Mouse (Mus musculus): Measurements from ENCODE around the gene Chd1l.

DNA sequence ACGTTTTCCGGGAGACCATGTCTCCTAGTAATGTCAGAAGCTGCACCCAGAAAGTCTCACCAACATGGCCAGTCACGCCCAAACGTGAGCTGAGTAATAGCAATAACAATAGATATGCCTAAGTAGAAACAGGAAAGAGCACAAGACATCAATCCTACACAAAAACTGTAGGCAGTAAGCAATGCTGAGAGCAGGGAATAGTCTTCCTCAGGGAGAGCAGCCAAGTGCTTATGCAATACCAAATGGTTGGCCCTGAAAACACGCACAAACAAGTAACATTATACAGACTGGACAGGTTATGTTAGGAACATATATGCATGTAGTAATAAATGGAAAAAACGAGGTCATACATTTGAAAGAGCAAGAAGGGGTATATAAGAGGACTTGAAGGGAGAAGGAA lies 39.5 kb upstream of the Chd1l start:
- TF ChIP-seq POLR2A (IDR thresholded peaks at IDR 0.05; ENCODE audit: low read depth, low read length) (no peak), CTCF (IDR thresholded peaks at IDR 0.05; ENCODE audit: borderline replicate concordance, insufficient read depth, low read length) (no peak)
